Mouse (Mus musculus) activated CD4-positive, CD25-positive, alpha-beta regulatory T cell, adult 4 months (primary cell): ENCODE data around the gene Itsn1. TPM values are rescaled to one million over a fixed set of nuclear protein-coding genes. Genes with fewer than 3 reads are reported as not detected.

Experiments used
- ATAC-seq: one replicate; pipeline ENCODE4 v1.8.0; 2017
- polyA plus RNA-seq, 2 experiments: library from polyadenylated mRNA; unstranded; fragments of 100-300 nt; shearing (Covaris generic); gene quantifications; one replicate each; pipeline ENCODE4 v1.2.1; 2017

Gene Itsn1
- polyA plus RNA-seq, 2 experiments from 2014 or later = 3.2 to 5.6 TPM

- ATAC-seq = no peak
These were observed 3.7 kb downstream of the Itsn1 start for GRCm38 (mm10) chr16:91732816-91733215.

- no peak for ATAC-seq
These were observed 5.7 kb downstream of the Itsn1 start for GRCm38 (mm10) chr16:91734771-91735170.

- no peak for ATAC-seq
These were observed 7.2 kb downstream of the Itsn1 start for GRCm38 (mm10) chr16:91736046-91736816.

- no peak for ATAC-seq
These were observed 9.4 kb downstream of the Itsn1 start for GRCm38 (mm10) chr16:91738505-91738904.

GRCm38 (mm10) chr16:91740184-91740917, 11.3 kb downstream of the Itsn1 start:
- ATAC-seq = no peak

- no peak for ATAC-seq
These were observed 11.8 kb downstream of the Itsn1 start for GRCm38 (mm10) chr16:91740918-91741255.

GRCm38 (mm10) chr16:91743055-91743454, 14.0 kb downstream of the Itsn1 start:
- no peak for ATAC-seq

- no peak for ATAC-seq
These were observed 17.2 kb downstream of the Itsn1 start for GRCm38 (mm10) chr16:91746101-91746950.

GRCm38 (mm10) chr16:91747567-91747966, 18.5 kb downstream of the Itsn1 start:
- ATAC-seq = no peak

GRCm38 (mm10) chr16:91751644-91752385, 22.7 kb downstream of the Itsn1 start:
- no peak for ATAC-seq

- no peak for ATAC-seq
These were observed 24.5 kb downstream of the Itsn1 start for GRCm38 (mm10) chr16:91753611-91754010.

GRCm38 (mm10) chr16:91754957-91755356, 25.9 kb downstream of the Itsn1 start:
- peak; percentile 78 for ATAC-seq

- ATAC-seq = no peak
These were observed 32.1 kb downstream of the Itsn1 start for GRCm38 (mm10) chr16:91761202-91761601.

- ATAC-seq = no peak
These were observed 32.7 kb downstream of the Itsn1 start for GRCm38 (mm10) chr16:91761761-91762160.

GRCm38 (mm10) chr16:91762476-91762875, 33.4 kb downstream of the Itsn1 start:
- ATAC-seq = no peak

- no peak for ATAC-seq
These were observed 34.9 kb downstream of the Itsn1 start for GRCm38 (mm10) chr16:91763975-91764374.

- no peak for ATAC-seq
These were observed 35.3 kb downstream of the Itsn1 start for GRCm38 (mm10) chr16:91764414-91764813.

GRCm38 (mm10) chr16:91765121-91765815, 36.2 kb downstream of the Itsn1 start:
- no peak for ATAC-seq

GRCm38 (mm10) chr16:91765816-91766210, 36.7 kb downstream of the Itsn1 start:
- ATAC-seq = no peak

- no peak for ATAC-seq
These were observed 38.2 kb downstream of the Itsn1 start for GRCm38 (mm10) chr16:91767165-91767701.

GRCm38 (mm10) chr16:91768586-91768985, 39.5 kb downstream of the Itsn1 start:
- no peak for ATAC-seq

- no peak for ATAC-seq
These were observed 40.8 kb downstream of the Itsn1 start for GRCm38 (mm10) chr16:91769911-91770310.
